Mouse (Mus musculus): ENCODE measurements around the gene Vav1.
"Not testable (repeated sequence)": the region's sequence is repeated elsewhere in the genome, so short reads cannot be mapped to it uniquely, and the experiment has no call there.

Vav1 gene

DNA sequence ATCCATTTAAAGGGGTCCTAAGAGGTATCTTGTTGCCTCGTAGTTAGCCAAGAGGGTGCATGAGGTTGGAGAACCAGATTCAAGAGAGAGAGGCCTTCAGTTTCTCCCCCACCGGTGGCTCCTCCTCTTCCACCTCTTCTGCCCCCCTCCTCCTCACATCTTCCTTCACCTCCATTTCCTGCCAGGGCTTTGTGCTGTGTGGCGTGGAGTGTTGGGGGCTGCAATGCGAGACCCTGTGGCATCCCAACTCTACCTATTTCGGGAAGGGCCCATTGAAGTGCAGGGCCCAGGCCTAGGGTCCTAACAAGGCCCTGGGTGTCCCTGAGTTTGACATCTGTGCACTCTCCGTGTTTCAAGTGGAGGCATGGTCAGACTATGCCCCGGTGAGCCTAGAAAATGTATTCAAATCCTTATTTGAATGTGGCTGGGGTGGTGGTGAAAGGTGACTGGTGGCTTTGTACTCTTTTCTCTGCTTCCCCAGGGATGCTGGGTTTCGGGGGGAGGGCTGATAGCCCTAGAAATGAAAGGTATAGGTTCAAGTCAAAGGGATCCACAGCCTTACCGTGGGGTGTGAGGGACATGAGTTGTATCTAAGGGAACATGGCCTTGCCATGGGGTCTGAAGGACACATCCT, 808 bp downstream of the Vav1 start:
- DNase-seq (ENCODE audit: low read depth, low spot score) = no peak

DNA sequence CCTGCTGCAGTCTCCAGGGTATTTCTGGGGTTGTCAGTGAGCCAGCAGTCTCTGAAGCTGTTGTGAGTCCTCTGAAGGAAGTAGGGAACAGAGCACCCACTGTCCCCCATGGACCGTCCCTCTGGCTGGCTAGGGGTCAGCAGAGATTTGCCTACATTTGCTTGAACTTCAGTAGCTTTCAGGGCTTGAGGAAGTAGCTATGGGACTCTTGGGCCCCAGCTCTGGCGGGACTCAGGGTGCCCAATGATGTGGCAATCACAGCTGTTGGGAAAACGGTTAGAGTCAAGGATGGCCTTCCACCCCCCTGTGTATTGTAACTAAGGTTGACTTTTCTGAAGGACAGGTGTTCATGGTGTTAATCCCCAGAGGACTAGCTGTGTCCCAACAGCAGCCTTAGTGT, 1.5 kb downstream of the Vav1 start:
- no peak for DNase-seq (ENCODE audit: low read depth, low spot score)

- DNase-seq (ENCODE audit: low read depth, low spot score) = no peak
Observed at GRCm38 (mm10) chr17:57283906-57284305, 5.0 kb downstream of the Vav1 start.

DNA sequence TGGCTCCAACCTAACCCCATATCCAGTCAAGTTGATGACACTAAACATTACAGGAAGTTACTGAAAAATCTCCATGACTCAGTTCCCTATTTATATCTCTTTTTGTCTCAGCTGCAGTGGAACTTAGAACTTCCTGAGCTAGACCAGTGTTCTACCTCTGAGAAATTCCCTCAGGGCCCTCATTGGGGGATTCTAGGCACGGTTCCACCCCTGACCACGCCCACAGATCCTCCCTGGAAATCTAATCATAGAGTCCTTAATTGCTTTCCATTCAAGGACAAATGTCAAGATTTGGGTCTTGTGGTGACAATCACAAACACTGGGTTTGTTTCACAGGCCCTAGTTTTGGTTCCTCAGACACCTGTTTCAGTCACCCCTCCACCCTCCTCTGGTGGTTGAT, 6.2 kb downstream of the Vav1 start:
- no peak for DNase-seq (ENCODE audit: low read depth, low spot score)

- DNase-seq (ENCODE audit: low read depth, low spot score) = no peak
Observed at GRCm38 (mm10) chr17:57286718-57287355, 7.9 kb downstream of the Vav1 start.

- no peak for DNase-seq (ENCODE audit: low read depth, low spot score)
Observed at GRCm38 (mm10) chr17:57289252-57289651, 10.4 kb downstream of the Vav1 start.

- DNase-seq (ENCODE audit: low read depth, low spot score) = no peak
Observed at GRCm38 (mm10) chr17:57290001-57290670, 11.2 kb downstream of the Vav1 start.

- DNase-seq (ENCODE audit: low read depth, low spot score) = no peak
Observed at GRCm38 (mm10) chr17:57290671-57291055, 11.8 kb downstream of the Vav1 start.

DNA sequence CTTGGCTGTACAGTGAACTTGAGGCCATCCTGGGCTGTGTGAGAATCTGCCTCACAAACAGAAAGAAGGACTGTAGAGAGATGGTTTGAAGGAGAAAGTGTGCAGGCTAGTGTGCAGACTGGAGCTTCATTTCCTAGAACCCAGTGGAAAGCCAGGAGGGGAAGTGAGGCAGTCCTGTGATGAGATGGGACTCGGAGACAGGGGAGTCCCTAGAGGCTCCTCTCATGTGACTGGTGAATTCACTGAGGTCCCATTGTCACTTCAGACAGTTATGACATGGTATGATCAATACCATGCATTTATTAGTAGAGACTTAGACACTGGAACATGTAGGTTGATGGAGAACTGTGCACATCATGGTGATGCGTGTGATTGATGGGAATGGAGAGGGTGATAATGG, 13.4 kb downstream of the Vav1 start:
- DNase-seq (ENCODE audit: low read depth, low spot score) = no peak

GRCm38 (mm10) chr17:57292968-57293367, 14.1 kb downstream of the Vav1 start:
- no peak for DNase-seq (ENCODE audit: low read depth, low spot score)

DNA sequence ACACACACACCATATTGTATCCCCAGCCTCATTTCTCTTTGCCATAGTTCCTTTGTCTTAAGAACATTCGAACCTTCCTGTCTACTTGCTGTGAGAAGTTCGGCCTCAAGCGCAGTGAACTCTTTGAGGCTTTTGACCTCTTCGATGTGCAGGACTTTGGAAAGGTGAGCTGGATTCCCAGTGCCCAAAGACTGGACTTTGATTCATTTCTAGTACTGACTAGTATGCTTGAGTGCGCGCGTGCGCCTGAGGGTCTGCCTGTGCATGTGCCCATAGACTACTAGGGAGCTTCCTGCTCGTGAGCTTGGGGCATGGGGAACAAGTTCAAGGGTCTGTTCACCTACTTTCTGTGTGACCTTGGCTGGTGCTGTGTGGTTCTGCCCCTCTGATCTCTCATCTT, 17.0 kb downstream of the Vav1 start:
- no peak for DNase-seq (ENCODE audit: low read depth, low spot score)

- no peak for DNase-seq (ENCODE audit: low read depth, low spot score)
Observed at GRCm38 (mm10) chr17:57297040-57297439, 18.1 kb downstream of the Vav1 start.

DNA sequence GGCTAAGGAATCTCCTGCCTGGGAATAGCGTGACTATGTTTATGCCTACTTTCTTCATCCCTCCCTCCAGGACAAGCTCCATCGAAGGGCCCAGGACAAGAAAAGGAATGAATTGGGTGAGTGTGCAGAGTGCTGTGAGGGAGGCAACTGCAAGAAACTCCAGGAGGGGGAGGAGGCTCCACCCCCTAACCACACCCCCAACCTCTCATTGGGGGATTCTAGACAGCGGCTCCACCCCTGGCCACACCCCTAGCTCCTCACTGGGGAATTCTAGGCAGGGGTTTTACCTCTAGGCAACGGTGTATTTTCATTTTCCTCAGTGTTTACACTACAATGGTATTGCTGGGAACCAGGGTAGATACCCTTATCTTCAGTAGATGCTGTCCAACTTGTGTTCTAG, 26.7 kb downstream of the Vav1 start:
- DNase-seq (ENCODE audit: low read depth, low spot score) = no peak

- DNase-seq (ENCODE audit: low read depth, low spot score) = no peak
Observed at GRCm38 (mm10) chr17:57307074-57307473, 28.2 kb downstream of the Vav1 start.

DNA sequence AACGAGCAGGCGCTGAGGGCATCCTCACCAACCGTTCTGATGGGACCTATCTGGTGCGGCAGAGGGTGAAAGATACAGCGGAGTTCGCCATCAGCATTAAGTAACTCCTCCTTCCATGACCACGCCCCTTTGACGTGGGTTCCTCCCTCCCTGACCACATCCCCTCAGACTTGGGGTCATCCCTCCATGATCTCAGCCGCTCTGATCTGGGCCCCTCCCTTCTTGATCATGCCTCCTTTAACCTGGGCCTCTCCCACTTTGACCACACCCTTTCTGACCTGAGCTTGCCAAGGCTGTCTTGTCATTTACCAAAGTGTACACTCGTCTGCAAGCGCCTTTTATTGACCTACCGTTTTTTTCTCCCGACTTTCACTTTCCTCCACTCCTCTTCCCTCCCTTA, 32.9 kb downstream of the Vav1 start:
- DNase-seq (ENCODE audit: low read depth, low spot score) = no peak

GRCm38 (mm10) chr17:57327615-57328014, 48.7 kb downstream of the Vav1 start:
- no peak for DNase-seq (ENCODE audit: low read depth, low spot score)

- DNase-seq (ENCODE audit: low read depth, low spot score) = no peak
Observed at GRCm38 (mm10) chr17:57328944-57329343, 50.0 kb downstream of the Vav1 start.

GRCm38 (mm10) chr17:57330993-57331392, 52.1 kb downstream of the Vav1 start:
- DNase-seq (ENCODE audit: low read depth, low spot score) = no peak

- no peak for DNase-seq (ENCODE audit: low read depth, low spot score)
Observed at GRCm38 (mm10) chr17:57332241-57332640, 53.3 kb downstream of the Vav1 start.

DNA sequence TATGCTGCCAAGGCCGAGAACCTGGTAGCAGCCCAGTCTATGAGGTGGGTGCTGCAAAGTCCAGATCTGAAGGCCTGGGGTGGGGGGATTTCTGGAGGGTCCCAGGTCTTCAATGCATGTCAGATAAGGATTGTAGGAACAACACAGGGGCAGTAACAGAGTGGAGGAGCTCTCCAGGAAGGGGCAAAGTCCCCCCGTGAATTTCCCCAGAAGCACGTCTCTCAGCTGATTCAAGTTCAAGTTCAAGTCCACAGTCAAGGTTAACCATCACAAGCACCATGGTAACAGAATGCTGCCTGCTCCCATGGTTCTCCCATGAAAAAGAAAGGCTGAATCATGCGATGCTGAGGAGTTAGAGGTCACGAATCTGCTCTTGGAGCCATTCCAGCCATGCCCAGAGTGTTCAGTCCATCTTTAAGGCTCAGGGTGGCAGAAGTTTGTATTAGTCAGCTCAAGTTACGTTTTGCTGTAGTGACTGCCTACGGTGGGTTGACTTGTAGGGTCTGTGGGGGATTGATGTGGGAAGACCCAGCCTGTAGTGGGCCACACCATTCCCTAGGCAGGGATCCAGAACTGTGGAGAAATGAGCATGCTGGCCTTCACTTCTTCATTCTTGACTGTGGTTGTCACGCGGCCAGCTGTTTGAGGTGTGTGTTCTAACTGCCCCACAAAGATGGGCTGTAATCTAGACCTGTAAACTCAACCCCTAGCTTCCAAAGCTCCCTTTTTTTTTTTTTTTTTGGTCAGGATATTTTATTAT, 55.3 kb downstream of the Vav1 start:
- DNase-seq (ENCODE audit: low read depth, low spot score) = no peak

GRCm38 (mm10) chr17:57334761-57335150, 55.9 kb downstream of the Vav1 start:
- no peak for DNase-seq (ENCODE audit: low read depth, low spot score)

DNA sequence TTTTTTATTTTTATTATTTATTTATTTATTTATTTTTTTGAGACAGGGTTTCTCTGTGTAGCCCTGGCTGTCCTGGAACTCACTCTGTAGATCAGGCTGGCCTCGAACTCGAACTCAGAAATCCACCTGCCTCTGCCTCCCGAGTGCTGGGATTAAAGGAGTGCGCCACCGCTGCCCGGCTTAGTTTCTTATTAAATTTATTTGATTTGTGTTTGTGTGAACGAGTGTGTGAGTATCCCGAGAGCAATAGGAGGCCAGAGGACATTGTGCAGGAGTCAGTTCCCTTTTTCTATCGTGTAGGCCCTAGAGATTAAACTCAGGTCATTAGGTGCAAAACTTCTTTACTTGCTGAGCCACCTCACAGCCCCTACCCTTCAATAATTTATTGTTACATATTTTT, 56.3 kb downstream of the Vav1 start:
- DNase-seq (ENCODE audit: low read depth, low spot score) = not testable (repeated sequence)
